Mouse (Mus musculus) liver, adult 2 months (tissue): ENCODE measurements around the gene Cxadr. TPM values are rescaled to one million over a fixed set of nuclear protein-coding genes. Genes with fewer than 3 reads are reported as not detected.
A peak's percentile ranks its signal among the peaks of the same experiment; 100 is the strongest.

Experiments
- DNase-seq: peaks from one replicate; pipeline ENCODE4 v3.0.0-alpha.2; 2011; ENCODE audit warnings: low read depth, low spot score; ENCODE audit errors: extremely low read depth
- H3K27ac ChIP-seq: fragments of 200-500 bp; replicated peaks from 2 replicates; pipeline ENCODE4 v1.5.1; 2012; ENCODE audit warnings: low read depth, mild to moderate bottlenecking, control low read depth, inconsistent platforms, low read length; ENCODE audit not compliant: insufficient read depth
- H3K27me3 ChIP-seq: fragments of 200-500 bp; 2 replicates; pipeline ENCODE4 v1.6.1; 2012; ENCODE audit warnings: mild to moderate bottlenecking, moderate library complexity, low read length, inconsistent platforms; ENCODE audit not compliant: control insufficient read depth, insufficient read depth
- H3K36me3 ChIP-seq: fragments of 200-500 bp; 2 replicates; pipeline ENCODE4 v1.6.1; 2012; ENCODE audit warnings: low read length, inconsistent platforms; ENCODE audit not compliant: control insufficient read depth, insufficient read depth
- H3K4me1 ChIP-seq: fragments of 200-500 bp; 2 replicates; pipeline ENCODE4 v1.6.1; 2011; ENCODE audit warnings: low read length; ENCODE audit not compliant: control insufficient read depth, insufficient read depth
- H3K4me3 ChIP-seq: fragments of 200-500 bp; 2 replicates; pipeline ENCODE4 v1.5.1; 2011; ENCODE audit warnings: low read depth, mild to moderate bottlenecking, control low read depth, low read length, moderate library complexity; ENCODE audit not compliant: insufficient read depth
- H3K79me2 ChIP-seq: fragments of 200-500 bp; 2 replicates; pipeline ENCODE4 v1.6.1; 2012; ENCODE audit warnings: inconsistent platforms, mild to moderate bottlenecking, low read length, moderate library complexity; ENCODE audit not compliant: control insufficient read depth, insufficient read depth
- H3K9ac ChIP-seq: fragments of 200-500 bp; 2 replicates; pipeline ENCODE4 v1.6.1; 2012; ENCODE audit warnings: low read depth, mild to moderate bottlenecking, control low read depth, inconsistent platforms, low read length
- CTCF ChIP-seq: fragments of 200-500 bp; IDR thresholded peaks from 2 replicates; pipeline ENCODE4 v1.5.1; 2011; ENCODE audit warnings: low read depth, low read length, control low read depth
- POLR2A ChIP-seq: fragments of 200-500 bp; IDR thresholded peaks from 2 replicates; pipeline ENCODE4 v1.6.1; 2011; ENCODE audit warnings: low read length, control low read depth; ENCODE audit not compliant: insufficient read depth; ENCODE audit errors: extremely low read depth
- WGBS: fragments of 180-500 bp; shearing (Covaris S2); methylation state at CpG from one replicate; pipeline ENCODE4 v1.1.7; 2018; 5-methylcytosine and 5-hydroxymethylcytosine counted together
- polyA plus RNA-seq: library from polyadenylated mRNA; depleted of rRNA; stranded (reverse); fragments of >200 nt; gene quantifications from 2 replicates; pipeline ENCODE4 v1.2.3, GENCODE M21; 2012
- total RNA-seq: library from RNA; depleted of rRNA; stranded (reverse); fragments of >200 nt; gene quantifications from 2 replicates; pipeline ENCODE4 v1.2.3, GENCODE M21; 2014

Cxadr gene
- total and polyA plus RNA-seq, 2 experiments = 26.4 to 50.9 TPM

DNA sequence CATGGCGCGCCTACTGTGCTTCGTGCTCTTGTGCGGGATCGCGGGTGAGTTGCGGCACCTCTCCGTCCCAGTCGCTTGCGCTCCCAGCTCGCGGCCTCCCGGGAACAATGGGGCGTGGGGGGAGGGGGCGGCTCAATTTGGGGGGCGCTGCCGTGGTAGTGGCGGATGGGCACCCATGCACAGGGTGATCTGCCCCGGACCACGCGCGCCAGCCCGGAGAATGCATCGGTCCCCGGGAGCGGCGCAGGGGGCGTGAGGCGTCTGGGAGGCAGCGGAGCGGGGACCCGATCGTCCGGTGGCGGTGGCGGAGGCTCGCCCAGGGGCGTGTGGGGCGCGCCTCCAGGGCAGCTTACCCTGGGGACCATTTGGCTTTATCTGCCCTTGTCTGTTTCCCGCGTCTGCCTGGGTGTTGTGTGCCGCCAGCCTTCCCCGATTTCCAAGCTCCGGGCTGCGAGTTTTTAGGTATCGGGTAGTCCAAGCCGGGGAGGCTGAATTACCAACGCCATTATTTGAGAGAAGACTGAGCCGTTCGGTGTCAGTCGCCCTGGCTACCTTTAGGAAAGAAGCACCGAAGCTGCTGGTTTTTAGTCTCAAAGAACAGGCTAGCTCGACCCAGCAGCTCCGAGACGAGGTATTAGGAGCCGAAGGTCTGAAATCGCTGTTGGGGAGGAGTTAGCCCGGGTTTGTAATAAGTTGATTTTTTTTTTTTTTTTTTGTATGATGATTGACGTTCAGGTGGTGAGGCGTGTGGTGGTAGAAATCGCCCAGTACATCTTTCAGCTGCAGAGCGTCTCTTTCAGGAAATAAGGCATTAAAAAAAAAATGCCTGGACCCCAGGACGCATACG is 765 bp downstream of the Cxadr start:
- Histone ChIP-seq H3K36me3 (no peaks in the 10 kb centered on the region), H3K4me1 (peaks cover 22% of the 10 kb centered on the region), H3K79me2 (peaks cover 24% of the 10 kb centered on the region), H3K27ac (peak overlapping the region; percentile 85), H3K4me3 (peak overlapping the region; percentile 99), H3K9ac (peak overlapping the region; percentile 97), H3K27me3 (no peaks in the 10 kb centered on the region)
- TF ChIP-seq CTCF (no peak), POLR2A (no peak)
- WGBS = 1% methylated on average over 63 of the region's 65 CpGs
- peak; percentile 67 for DNase-seq

DNA sequence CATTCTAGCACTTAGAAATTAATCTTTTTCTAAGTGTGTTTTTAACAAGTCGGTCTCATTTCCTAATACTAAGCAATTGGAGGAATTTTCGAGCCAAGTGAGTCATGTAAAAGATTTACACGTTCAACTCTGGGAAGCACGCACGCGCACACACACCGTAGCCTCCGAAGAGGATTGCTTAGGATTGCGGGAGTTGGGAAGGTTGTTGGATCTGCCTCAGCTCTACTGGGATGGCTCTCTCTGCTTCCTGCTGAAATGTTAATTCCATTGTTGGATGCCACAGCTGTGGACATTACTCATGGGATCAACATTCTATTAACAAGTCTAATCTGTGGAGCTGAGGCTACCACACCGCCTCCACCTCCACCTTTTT is 1.4 kb downstream of the Cxadr start:
- H3K9ac ChIP-seq = peak overlapping the region; percentile 9; the same call in 1 of the 2 replicates

GRCm38 (mm10) chr16:78305606-78306100 is 4.4 kb downstream of the Cxadr start:
- peaks cover 42% of the 10 kb centered on the region for H3K4me1 ChIP-seq
- H3K4me3 ChIP-seq = no peak overlapping the region
- H3K36me3 ChIP-seq = no peaks in the 10 kb centered on the region
- H3K27me3 ChIP-seq = no peaks in the 10 kb centered on the region
- peaks cover 46% of the 10 kb centered on the region for H3K79me2 ChIP-seq
- 12% methylated on average over 12 of the region's 12 CpGs for WGBS
- H3K9ac ChIP-seq = peak overlapping the region; percentile 40; the same call in 1 of the 2 replicates
- peak; percentile 90 for DNase-seq
- peak overlapping the region; percentile 64 for H3K27ac ChIP-seq
- no peak for TF ChIP-seq CTCF
- TF ChIP-seq POLR2A = no peak

More for the DNA sequence above, 1.4 kb downstream of the Cxadr start:
- TF ChIP-seq CTCF (no peak), POLR2A (no peak)
- no peaks in the 10 kb centered on the region for H3K36me3 ChIP-seq
- H3K79me2 ChIP-seq = peaks cover 27% of the 10 kb centered on the region
- H3K27me3 ChIP-seq = no peaks in the 10 kb centered on the region
- DNase-seq = peak; percentile 72
- peak overlapping the region; percentile 85 for H3K27ac ChIP-seq
- H3K4me1 ChIP-seq = peaks cover 27% of the 10 kb centered on the region
- H3K4me3 ChIP-seq = peak overlapping the region; percentile 99
- WGBS = 6% methylated on average over 10 of the region's 10 CpGs

DNA sequence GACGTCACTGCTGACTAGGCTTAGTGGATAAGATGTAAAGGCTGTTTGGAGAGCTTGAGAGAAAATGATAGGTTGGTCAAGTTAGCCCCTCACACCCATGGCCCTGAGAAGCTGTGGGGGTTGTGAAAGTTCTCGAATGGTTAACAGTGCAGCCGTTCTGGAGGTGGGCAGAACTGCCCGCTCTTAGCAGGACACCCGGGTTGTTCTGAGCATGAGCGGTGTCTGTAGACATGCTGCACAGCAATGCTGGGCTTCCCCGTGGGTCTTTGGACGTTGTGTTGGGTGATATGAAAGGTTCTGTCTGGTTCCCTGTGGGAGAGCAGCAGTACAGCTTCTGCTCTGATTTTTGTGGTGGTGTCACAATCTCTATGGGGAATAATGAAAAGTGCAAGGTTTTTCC is 5.3 kb downstream of the Cxadr start:
- 67% methylated on average over 8 of the region's 8 CpGs for WGBS

GRCm38 (mm10) chr16:78307476-78308192 is 6.3 kb downstream of the Cxadr start:
- DNase-seq = peak; percentile 99
- Histone ChIP-seq H3K4me1 (peaks cover 48% of the 10 kb centered on the region), H3K27me3 (no peaks in the 10 kb centered on the region), H3K27ac (peak overlapping the region; percentile 98), H3K9ac (no peak overlapping the region), H3K36me3 (no peaks in the 10 kb centered on the region), H3K4me3 (no peak overlapping the region), H3K79me2 (peaks cover 48% of the 10 kb centered on the region)
- WGBS = 54% methylated on average over 16 of the region's 16 CpGs
- TF ChIP-seq CTCF (no peak), POLR2A (no peak)

More for the DNA sequence above, 5.3 kb downstream of the Cxadr start:
- peaks cover 45% of the 10 kb centered on the region for H3K4me1 ChIP-seq
- peak overlapping the region; percentile 37; the same call in 1 of the 2 replicates for H3K27ac ChIP-seq
- H3K4me3 ChIP-seq = no peak overlapping the region
- H3K9ac ChIP-seq = no peak overlapping the region
- TF ChIP-seq CTCF = no peak
- TF ChIP-seq POLR2A = no peak
- H3K79me2 ChIP-seq = peaks cover 50% of the 10 kb centered on the region
- DNase-seq = no peak
- no peaks in the 10 kb centered on the region for H3K27me3 ChIP-seq
- no peaks in the 10 kb centered on the region for H3K36me3 ChIP-seq
